Mouse (Mus musculus): ENCODE measurements at regions not wholly inside any gene's neighbourhood (a gene's known extent, or its start where the extent isn't known, plus 50 kb on each side); places are given as distances from the start of the nearest gene placed in this dataset.

DNA sequence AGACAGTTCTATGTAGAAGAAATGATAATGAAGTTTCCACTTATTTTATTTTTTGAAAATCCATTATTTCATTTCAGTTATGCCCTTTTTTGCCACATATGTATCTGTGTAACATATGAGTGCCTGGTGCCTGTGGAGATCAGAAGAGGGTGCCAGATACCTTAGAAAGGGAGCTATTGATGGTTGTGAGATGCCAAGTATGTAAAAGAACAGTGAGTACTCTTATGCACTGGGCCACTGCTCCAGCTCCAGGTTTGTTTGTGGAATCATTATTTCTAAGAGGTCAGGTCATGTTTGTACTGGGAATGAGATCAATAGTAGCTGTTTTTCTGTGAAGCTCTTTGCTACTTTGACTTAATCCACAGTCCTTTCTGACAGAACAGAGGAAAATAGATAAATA lies 68.1 kb downstream of the Cenpw start:
- DNase-seq = no peak

DNA sequence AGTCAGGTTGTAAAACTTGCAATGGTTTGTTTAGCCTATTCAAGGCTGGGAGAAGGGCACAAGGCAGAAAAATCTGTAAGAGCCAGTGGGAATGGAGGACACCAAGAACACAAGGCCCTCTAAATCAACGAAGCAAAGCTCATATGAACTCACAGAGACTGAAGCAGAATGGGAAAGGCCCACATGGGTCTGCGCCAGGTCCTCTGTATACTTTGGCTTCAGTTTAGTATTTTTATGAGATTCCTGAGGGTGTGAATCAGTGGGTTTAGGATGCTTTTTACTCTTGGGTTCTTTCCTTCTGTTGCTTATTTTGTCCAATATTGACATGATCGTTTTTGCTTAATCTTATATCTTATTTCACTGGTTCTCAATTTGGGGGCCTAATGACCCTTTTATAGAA lies 90.0 kb downstream of the Cenpw start:
- no peak for DNase-seq

DNA sequence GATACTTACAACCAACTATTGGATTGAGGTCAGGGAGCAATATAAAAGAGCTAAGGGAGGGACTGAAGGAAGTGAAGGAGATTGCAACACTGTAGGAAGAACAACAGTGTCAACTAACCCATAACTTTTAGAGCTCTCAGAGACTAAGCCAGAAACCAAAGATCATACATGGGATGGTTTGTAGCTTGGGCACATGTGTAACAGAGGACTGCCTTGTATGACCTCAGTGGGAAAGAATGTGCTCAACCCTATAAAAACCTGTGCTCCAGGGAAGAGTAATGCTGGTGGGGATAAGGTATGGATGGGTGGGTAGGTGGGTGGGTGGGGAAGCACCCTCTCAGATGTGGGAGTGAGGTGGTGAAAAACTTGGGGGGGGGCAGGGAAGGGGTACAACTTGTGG lies 97.9 kb downstream of the Cenpw start:
- DNase-seq = no peak

DNA sequence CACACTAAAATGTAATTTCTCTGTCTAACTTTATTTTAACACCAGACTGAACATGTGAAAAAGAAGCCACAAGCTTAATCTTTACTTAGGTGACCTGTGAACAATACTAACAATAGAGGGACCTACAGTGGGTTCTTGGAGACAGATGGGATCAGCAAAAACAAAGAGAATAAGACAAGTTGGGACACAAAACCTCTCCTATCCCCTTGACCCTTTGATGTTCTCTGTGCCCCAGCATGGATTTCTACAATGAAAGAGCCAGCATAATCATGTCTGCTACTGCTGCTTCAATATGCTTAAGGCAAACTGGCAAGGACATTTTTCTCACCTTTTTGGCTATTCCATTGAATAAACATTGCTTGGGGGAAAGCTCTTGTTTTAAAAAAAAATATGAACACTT lies 105.8 kb downstream of the Cenpw start:
- no peak for DNase-seq

DNA sequence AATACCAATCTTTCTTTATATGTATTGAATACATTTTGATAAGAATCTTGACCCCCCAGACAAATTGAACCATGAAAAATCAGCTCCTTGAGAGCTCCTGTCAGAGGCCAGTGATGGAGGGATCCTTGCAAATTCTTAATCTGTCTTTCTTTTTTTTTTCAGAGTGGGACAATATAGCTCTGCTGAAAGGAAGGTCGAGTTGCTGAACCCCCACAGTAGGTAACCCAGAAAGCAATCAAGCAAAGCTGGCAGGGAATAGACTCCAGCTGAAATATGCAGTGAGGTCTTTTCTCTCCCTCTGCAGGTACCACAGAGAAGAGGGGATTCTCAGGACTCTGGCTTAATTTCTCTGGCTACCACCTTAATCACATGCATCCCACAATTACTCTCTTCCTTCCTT lies 108.8 kb downstream of the Cenpw start:
- no peak for DNase-seq

DNA sequence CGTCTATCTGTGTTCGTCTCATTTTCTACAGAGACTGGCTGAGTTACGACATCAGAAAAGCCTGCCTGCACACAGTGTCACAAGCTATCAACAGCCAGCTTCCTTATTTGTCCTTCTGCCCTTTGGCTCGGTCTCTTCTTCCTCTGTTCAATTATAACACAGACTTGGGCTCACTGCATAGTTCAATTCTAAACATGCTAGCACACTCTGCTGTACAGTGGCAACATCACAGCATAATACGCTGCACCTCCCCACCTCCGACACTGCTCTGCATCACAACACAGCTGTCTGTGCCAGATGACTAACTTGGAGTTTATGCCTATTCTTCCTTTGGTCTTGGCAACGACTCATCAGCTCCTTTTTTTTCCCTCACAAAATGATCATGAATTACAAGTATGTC lies 111.0 kb downstream of the Cenpw start:
- DNase-seq = peak; percentile 40

DNA sequence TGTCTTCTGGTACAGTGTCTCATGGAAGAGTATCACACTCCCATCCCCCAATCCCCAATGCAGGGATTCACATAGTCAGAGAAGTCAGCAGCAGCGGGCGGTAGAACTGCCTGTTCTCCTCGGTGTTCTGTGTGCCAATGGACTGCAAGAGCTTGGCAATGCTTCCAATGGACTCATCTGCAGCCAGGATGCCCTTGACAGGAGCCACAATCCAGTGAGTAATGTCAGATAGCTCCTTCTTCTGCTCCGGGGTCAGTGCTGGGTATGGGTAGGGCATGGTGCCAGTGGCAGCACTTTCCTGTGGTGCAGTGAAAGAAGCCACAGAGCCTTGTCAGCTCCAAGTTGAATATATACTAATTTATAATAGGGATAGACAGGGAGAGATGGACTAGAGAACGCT lies 115.3 kb downstream of the Cenpw start:
- DNase-seq = no peak

DNA sequence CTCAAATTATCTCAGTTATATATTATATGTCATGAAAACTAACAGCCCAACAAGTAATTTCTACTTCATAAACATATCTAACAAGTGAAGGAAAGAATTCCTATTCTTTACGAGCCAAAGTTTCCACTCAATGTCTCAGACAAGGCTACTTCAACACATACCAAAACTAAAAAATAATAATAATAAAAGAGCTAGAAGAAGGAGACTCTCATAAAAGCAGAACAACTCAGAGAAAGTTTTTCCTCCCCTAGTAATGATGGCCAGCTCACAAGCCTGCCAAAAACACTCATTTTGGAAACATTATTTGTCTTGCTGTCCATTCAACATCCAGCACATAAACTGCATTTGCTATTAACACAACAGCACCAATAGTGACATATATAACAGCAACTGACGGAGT lies 133.7 kb downstream of the Cenpw start:
- DNase-seq = no peak

DNA sequence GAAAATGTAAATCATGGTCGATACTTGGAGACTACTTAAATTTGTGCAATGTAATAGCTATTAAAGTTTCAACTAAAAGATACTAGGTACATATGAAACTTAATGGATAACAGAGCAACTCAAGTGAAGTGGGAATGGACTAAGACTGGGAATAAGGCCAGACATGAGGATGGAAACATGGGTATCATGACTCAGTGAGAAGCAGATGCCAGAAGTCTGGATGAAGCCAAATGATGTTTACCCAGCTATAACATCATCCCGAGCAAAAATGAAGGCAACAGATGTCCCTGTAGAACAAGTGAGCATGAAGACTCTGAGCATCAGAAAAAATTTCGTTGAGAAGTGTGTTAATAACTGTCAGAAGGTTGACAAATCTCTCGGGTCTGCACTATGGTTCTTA lies 169.7 kb downstream of the Cenpw start:
- peak; percentile 77 for DNase-seq

DNA sequence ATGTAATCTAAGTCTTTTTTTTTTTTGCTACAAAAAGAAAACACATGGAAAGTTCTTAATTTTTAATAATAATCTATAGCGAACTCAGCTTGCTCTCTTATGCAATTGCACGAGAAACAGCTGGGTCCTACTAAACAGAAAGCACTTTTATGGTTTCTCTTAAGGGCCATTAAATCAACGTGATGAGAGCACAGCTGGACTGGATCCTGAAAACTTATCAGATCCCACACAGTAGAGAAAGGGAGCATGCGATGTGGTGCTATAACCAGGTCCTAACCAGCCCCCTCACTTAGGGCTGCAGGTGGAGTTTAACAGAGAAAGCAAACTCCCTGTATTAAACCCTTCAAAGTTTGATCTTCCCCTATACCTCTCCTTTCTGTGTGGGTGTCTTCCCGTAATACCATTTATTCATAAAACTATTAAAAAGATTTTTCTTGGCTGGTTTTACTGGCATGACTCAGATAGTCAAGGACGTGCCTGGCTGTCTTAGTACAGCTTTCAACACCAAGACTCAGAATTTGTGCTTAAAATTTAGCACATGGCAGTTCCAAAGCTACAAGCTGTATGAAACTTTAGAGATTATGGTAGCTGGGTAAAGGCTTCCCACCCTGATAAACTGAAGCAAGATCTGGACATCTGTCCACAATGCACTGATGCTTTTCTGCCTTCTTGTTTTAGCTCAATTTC lies 197.3 kb downstream of the Cenpw start:
- DNase-seq = no peak

DNA sequence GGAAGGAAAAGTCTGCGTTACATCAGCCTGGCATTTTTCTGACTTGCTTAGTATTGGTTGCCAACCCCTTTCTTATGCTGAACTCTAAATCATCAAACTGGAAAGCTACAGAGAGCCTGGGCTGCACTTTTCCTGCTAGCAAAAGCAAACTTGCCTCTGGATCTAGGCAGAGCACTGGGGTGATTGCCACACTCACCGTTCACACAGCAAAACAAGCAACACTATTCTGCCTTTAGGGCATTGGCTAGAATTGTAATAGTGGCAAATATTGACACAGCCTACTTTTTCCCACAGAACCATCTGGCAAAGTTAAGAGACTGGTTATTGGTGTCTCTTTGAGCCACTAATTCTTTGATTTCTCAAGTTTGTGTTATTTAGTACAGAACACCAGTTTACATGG lies 199.5 kb downstream of the Cenpw start:
- no peak for DNase-seq

DNA sequence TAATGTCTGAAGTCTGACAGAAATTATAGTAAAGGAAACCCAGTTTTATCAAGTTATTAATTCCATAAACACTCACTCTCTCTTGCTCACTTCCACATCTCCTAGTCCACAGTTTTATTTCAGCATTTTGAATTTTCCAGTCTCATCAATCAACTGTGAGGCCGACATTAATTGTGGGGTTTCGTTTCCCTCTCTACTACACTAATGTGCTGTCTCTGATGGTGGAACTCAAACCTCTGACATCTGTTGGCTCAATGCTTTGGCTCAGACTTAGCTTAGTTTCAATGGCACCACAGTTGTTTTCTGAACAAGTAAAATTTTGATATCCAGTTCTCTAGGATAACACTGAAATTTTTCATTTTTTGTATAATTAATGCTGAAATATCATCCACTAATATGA lies 218.8 kb downstream of the Cenpw start:
- no peak for DNase-seq

Measured in layer of hippocampus, adult 9-11 months (tissue).